Mouse (Mus musculus) adrenal gland, postnatal 14 days (tissue): ENCODE measurements around the gene Rps6kl1. TPM values are rescaled to one million over a fixed set of nuclear protein-coding genes. Genes with fewer than 3 reads are reported as not detected.
A peak's percentile ranks its signal among the peaks of the same experiment; 100 is the strongest.

ENCODE experiments used
- DNase-seq: peaks from one replicate; pipeline ENCODE4 v3.0.0; 2021; ENCODE audit warnings: mixed read lengths
- total RNA-seq: library from RNA; stranded (reverse); gene quantifications from 2 replicates; pipeline ENCODE4 v1.2.3, GENCODE M21; 2021

The Rps6kl1 gene
- total RNA-seq, 1 experiment from 2014 or later: 1.7 TPM

DNA sequence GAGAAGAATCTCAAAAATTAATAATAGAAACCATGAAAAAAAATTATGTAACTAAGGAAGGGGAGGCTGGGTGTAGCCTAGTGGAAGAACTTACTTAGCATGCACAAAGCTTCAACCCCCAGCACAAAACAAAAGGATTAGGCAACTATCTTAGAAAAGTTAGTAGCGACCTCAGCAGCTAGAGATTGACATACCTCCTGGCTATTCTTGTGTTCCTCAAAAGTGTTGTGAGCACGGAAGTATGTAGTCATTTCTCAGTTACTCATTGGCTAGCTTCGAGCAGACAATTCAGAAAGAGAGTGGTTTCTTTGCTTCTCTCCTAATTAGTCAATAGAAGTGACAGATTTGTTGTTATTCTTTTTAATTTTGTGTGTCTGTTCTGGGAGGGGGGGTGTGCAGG lies 42.4 kb downstream of the Rps6kl1 start:
- no peak for DNase-seq

DNA sequence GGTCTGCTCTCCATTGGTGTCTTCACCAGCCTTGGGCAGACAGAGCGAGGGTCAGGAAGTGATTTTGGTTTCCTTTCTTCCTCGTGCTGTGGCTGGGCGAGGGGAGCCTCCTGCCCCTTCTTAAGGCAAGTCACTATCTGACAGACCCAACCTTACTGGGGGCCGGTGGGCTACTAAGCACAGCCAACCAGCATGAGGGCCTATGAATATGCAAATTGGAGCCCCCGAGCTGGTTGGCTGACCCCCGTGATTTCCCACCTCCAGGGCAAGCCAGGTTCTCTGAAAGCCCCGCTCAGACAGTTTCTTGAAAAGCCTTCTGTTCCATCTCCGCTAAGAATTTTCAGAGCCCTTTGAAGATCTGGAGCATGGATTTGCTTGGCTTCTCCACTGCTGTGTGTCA lies 44.8 kb downstream of the Rps6kl1 start:
- DNase-seq: no peak

GRCm38 (mm10) chr12:85104789-85105188 lies 46.3 kb downstream of the Rps6kl1 start:
- DNase-seq: peak; percentile 19

GRCm38 (mm10) chr12:85103096-85103495 lies 48.0 kb downstream of the Rps6kl1 start:
- no peak for DNase-seq

GRCm38 (mm10) chr12:85101521-85102106 lies 49.5 kb downstream of the Rps6kl1 start:
- DNase-seq: no peak

- DNase-seq: no peak
Measured at GRCm38 (mm10) chr12:85101001-85101400, 50.1 kb downstream of the Rps6kl1 start.

- DNase-seq: no peak
Measured at GRCm38 (mm10) chr12:85095859-85096258, 55.2 kb downstream of the Rps6kl1 start.

DNA sequence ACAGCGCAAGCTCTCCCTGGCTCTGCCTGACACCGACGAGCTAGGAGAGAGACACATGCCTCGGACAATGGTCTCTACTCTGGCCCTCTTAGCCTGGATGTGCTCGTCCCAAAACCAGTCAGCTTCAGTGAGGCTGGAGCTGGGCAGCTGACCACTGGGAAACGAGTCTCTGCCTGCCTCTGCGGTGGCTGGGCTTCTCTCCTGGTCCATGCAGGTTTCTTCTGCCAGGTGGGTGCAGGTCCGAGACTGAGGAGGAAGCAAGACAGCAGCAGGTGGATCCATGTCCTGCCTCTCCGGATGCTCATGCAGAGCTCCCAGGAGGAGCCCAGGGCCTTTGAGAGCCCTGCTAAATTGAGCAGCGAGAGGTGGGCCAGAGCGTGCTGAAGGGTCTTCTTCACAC lies 55.9 kb downstream of the Rps6kl1 start:
- no peak for DNase-seq

DNA sequence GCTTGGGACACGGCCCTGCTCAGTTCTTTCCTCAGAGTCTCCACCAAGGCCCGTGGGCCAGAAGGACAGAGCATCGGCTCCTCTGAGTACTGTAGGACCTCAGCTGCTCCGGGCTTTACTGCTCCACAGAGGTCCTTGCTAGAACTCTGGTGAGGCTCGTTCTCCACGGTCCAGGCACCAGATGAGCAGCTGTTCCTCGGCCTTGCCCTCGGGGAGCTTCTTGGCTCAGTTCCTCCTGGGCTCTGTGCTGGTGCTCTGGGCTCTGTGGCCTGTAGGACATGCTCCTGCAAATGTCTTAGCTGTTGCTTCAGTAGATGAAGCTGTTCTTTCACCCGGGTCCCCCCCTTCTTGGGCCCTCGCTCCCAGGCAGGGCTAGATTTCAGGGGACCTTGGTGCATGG lies 56.4 kb downstream of the Rps6kl1 start:
- DNase-seq: peak; percentile 60

GRCm38 (mm10) chr12:85094010-85094409 lies 57.1 kb downstream of the Rps6kl1 start:
- peak; percentile 65 for DNase-seq

- DNase-seq: peak; percentile 87
Measured at GRCm38 (mm10) chr12:85092214-85092613, 58.9 kb downstream of the Rps6kl1 start.

GRCm38 (mm10) chr12:85091190-85091589 lies 59.9 kb downstream of the Rps6kl1 start:
- DNase-seq: no peak

GRCm38 (mm10) chr12:85087845-85088244 lies 63.2 kb downstream of the Rps6kl1 start:
- no peak for DNase-seq

Other genes starting within 250 kb of the Rps6kl1 start
- gene Fcf1, start 180.4 kb downstream of the Rps6kl1 start, total RNA-seq: 96.0 and 111 TPM in 2 replicates
- 27.9 and 35.2 TPM in 2 replicates for gene Arel1, start 180.4 kb downstream of the Rps6kl1 start, total RNA-seq
- gene Ylpm1, start 154.9 kb downstream of the Rps6kl1 start, total RNA-seq: 46.0 and 53.3 TPM in 2 replicates
- gene Prox2, start 40.5 kb downstream of the Rps6kl1 start, total RNA-seq: 4.7 and 6.7 TPM in 2 replicates
- gene Dlst, start 40.4 kb downstream of the Rps6kl1 start, total RNA-seq: 692 and 702 TPM in 2 replicates
- 0.85 and 1.2 TPM in 2 replicates for gene Pgf, start 26.5 kb upstream of the Rps6kl1 start, total RNA-seq
- 69.7 and 79.3 TPM in 2 replicates for gene Eif2b2, start 68.2 kb upstream of the Rps6kl1 start, total RNA-seq
- gene Mlh3, start 119.3 kb upstream of the Rps6kl1 start, total RNA-seq: 9.3 and 11.3 TPM in 2 replicates
- gene Acyp1, start 137.2 kb upstream of the Rps6kl1 start, total RNA-seq: 31.5 and 38.3 TPM in 2 replicates
- gene Zc2hc1c, start 137.3 kb upstream of the Rps6kl1 start, total RNA-seq: 0.98 and 1.1 TPM in 2 replicates
- gene Nek9, start 188.1 kb upstream of the Rps6kl1 start, total RNA-seq: 65.7 and 66.2 TPM in 2 replicates
- gene Tmed10, start 223.6 kb upstream of the Rps6kl1 start, total RNA-seq: 236 and 243 TPM in 2 replicates